Mouse (Mus musculus) heart, embryonic 11.5 days (tissue): Measurements from ENCODE around the gene BC107364. TPM values are rescaled to one million over a fixed set of nuclear protein-coding genes. Genes with fewer than 3 reads are reported as not detected.
A peak's percentile ranks its signal among the peaks of the same experiment; 100 is the strongest.
"Not testable (repeated sequence)": the region's sequence is repeated elsewhere in the genome, so short reads cannot be mapped to it uniquely, and the experiment has no call there.

ENCODE experiments used
- ATAC-seq: fragments of 200-750 bp; cut with Nextera tagmentation; replicated peaks from 2 replicates; pipeline ENCODE4 v1.8.0; 2017; ENCODE audit warnings: moderate library complexity; ENCODE audit not compliant: insufficient number of reproducible peaks, low FRiP score, low TSS enrichment
- H3K27ac ChIP-seq: fragments of 300-500 bp; sonication (generic); 2 replicates; pipeline ENCODE4 v1.5.1; 2014; ENCODE audit warnings: mild to moderate bottlenecking, low read depth, low read length
- H3K27me3 ChIP-seq: fragments of 300-500 bp; sonication (generic); 2 replicates; pipeline ENCODE4 v1.6.1; 2014; ENCODE audit warnings: mild to moderate bottlenecking, low read length, mixed read lengths; ENCODE audit not compliant: control insufficient read depth, insufficient read depth
- H3K36me3 ChIP-seq: fragments of 300-500 bp; sonication (generic); 2 replicates; pipeline ENCODE4 v1.6.1; 2014; ENCODE audit warnings: mild to moderate bottlenecking, low read length, moderate library complexity, mixed read lengths; ENCODE audit not compliant: control insufficient read depth, insufficient read depth
- H3K4me1 ChIP-seq: fragments of 300-500 bp; sonication (generic); 2 replicates; pipeline ENCODE4 v1.6.1; 2014; ENCODE audit warnings: low read length; ENCODE audit not compliant: control insufficient read depth, insufficient read depth
- H3K4me2 ChIP-seq: fragments of 300-500 bp; sonication (generic); 2 replicates; pipeline ENCODE4 v1.6.1; 2014; ENCODE audit warnings: mild to moderate bottlenecking, moderate library complexity
- H3K4me3 ChIP-seq: fragments of 300-500 bp; sonication (generic); 2 replicates; pipeline ENCODE4 v1.5.1; 2014; ENCODE audit warnings: low read depth, low read length
- H3K9ac ChIP-seq: fragments of 300-500 bp; sonication (generic); 2 replicates; pipeline ENCODE4 v1.6.1; 2014; ENCODE audit warnings: mild to moderate bottlenecking, low read depth, low read length, moderate library complexity
- H3K9me3 ChIP-seq: fragments of 300-500 bp; sonication (generic); replicated peaks from 2 replicates; pipeline ENCODE4 v1.6.1; 2016; ENCODE audit warnings: low read length; ENCODE audit not compliant: control insufficient read depth
- WGBS: fragments of 180-500 bp; shearing (Covaris S2); extraction: QIAGEN DNeasy Blood & Tissue Kit; methylation state at CpG from one replicate; pipeline ENCODE4 v1.1.7; 2014; ENCODE audit not compliant: insufficient replicate concordance; 5-methylcytosine and 5-hydroxymethylcytosine counted together
- polyA plus RNA-seq: library from polyadenylated mRNA; unstranded; fragments of >200 nt; fragmentation: Nextera tagmentation; extraction: Ambion mirVana; gene quantifications from 2 replicates; pipeline ENCODE4 v1.2.1, GENCODE M21; 2014

BC107364 gene
- polyA plus RNA-seq, 1 experiment from 2014 or later = 0.43 TPM

GRCm38 (mm10) chr3:96468335-96468734 lies 16.2 kb upstream of the BC107364 start:
- H3K4me1 ChIP-seq, H3K9ac ChIP-seq, H3K4me3 ChIP-seq, H3K9me3 ChIP-seq, H3K4me2 ChIP-seq, H3K36me3 ChIP-seq, H3K27ac ChIP-seq, ATAC-seq: not testable (repeated sequence)
- WGBS = 89% methylated on average over 3 of the region's 3 CpGs
- H3K27me3 ChIP-seq = peaks cover 15% of the 10 kb centered on the region

DNA sequence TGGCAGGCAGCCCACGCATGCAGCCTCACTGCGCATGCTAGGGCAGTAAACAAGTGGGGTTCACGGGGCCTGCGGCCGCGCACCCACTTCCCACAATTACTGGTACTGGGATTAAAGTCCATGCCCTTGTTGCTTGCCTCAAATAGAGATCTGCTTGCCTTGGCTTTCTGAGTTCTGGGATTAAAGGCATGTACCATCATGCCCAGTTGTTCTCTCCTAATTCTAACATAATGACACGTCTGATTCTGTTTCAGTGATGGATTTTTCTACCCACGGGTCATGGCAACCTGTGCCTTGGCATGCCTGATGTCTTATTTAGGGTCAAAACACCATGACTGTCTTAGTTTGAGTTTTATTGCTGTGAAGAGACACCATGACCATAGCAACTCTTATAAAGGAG lies 15.5 kb upstream of the BC107364 start:
- no peaks in the 10 kb centered on the region for H3K36me3 ChIP-seq
- peaks cover 10% of the 10 kb centered on the region for H3K27me3 ChIP-seq
- no peak overlapping the region for H3K27ac ChIP-seq
- no peak overlapping the region for H3K4me3 ChIP-seq
- no peak overlapping the region for H3K4me2 ChIP-seq
- 81% methylated on average over 8 of the region's 8 CpGs for WGBS
- ATAC-seq = no peak
- H3K4me1 ChIP-seq = no peaks in the 10 kb centered on the region
- H3K9ac ChIP-seq = no peak overlapping the region
- H3K9me3 ChIP-seq = no peaks in the 10 kb centered on the region

- no peaks in the 10 kb centered on the region for H3K4me1 ChIP-seq
- H3K27ac ChIP-seq = no peak overlapping the region
- no peaks in the 10 kb centered on the region for H3K36me3 ChIP-seq
- H3K4me2 ChIP-seq = peak overlapping the region; percentile 44
- WGBS = 3% methylated on average over 25 of the region's 25 CpGs
- H3K27me3 ChIP-seq = no peaks in the 10 kb centered on the region
- no peak for ATAC-seq
- no peaks in the 10 kb centered on the region for H3K9me3 ChIP-seq
- H3K4me3 ChIP-seq = peak overlapping the region; percentile 21
- H3K9ac ChIP-seq = no peak overlapping the region
These were observed 11.8 kb upstream of the BC107364 start for GRCm38 (mm10) chr3:96463891-96464290.

DNA sequence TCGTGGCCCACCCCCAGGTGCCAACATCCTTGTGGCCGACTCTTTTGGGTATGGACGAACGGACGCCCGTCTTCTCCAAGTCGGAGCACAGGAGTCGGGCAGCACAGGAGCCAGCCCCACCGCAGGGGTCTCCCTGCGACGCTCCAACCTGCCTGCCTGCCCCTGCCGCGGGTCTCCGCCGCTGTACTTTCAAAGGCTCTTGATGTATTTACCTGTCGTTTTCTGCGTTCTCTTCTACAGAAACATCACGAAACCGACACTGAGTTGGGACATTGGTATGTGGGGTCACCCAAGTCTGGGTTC lies 8.4 kb upstream of the BC107364 start:
- H3K4me1 ChIP-seq, H3K27me3 ChIP-seq, H3K36me3 ChIP-seq, H3K4me2 ChIP-seq, H3K27ac ChIP-seq, H3K9me3 ChIP-seq, H3K4me3 ChIP-seq, H3K9ac ChIP-seq, ATAC-seq: not testable (repeated sequence)
- WGBS = no CpG with 5 or more reads among the region's 19 CpGs

GRCm38 (mm10) chr3:96459757-96460567 lies 7.9 kb upstream of the BC107364 start:
- H3K9ac ChIP-seq, H3K27ac ChIP-seq, H3K27me3 ChIP-seq, H3K4me3 ChIP-seq, H3K4me2 ChIP-seq, H3K9me3 ChIP-seq, H3K4me1 ChIP-seq, H3K36me3 ChIP-seq: not testable (repeated sequence)
- 0% methylated on average over 1 of the region's 58 CpGs for WGBS
- ATAC-seq = peak; percentile 83

GRCm38 (mm10) chr3:96458886-96459439 lies 6.9 kb upstream of the BC107364 start:
- not testable (repeated sequence) for H3K4me1 ChIP-seq, H3K27me3 ChIP-seq, H3K9ac ChIP-seq, H3K4me3 ChIP-seq, H3K36me3 ChIP-seq, H3K27ac ChIP-seq, H3K4me2 ChIP-seq, H3K9me3 ChIP-seq
- ATAC-seq = 0 out of 2 replicates have a peak, but pooled peaks have one; percentile 8
- WGBS = no CpG with 5 or more reads among the region's 48 CpGs

- not testable (repeated sequence) for H3K4me2 ChIP-seq, H3K27ac ChIP-seq, H3K27me3 ChIP-seq, H3K9me3 ChIP-seq, H3K36me3 ChIP-seq, H3K4me1 ChIP-seq, H3K4me3 ChIP-seq, H3K9ac ChIP-seq
- ATAC-seq = peak; percentile 47
- WGBS = no CpG with 5 or more reads among the region's 53 CpGs
These were observed 5.9 kb upstream of the BC107364 start for GRCm38 (mm10) chr3:96458008-96458407.

DNA sequence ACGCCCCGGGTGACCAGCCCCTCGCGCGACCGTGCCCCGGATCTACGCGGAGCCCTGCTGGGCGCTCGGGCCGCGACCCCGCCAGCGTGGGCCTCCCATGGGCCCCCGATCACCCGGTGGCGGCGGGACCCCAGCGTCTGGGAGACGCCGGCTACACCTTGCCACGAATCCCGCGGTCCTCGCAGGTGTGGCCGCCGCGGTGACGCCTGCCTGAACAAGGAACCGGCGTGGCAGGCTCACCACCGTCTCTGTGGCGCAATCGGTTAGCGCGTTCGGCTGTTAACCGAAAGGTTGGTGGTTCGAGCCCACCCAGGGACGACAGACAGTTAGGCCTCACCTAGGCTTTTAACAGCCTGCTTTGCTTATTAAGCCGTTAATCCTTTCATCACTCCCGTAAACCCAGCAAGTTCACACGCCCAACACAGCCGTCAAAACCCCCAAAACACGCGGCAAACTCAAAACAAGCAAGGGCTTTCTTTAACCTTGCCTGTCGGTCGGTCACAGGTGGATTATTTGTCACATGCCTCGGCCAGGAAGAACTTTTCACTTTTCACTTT lies 847 bp downstream of the BC107364 start:
- H3K27me3 ChIP-seq, H3K4me3 ChIP-seq, H3K9me3 ChIP-seq, H3K4me1 ChIP-seq, H3K9ac ChIP-seq, H3K36me3 ChIP-seq, H3K4me2 ChIP-seq, H3K27ac ChIP-seq: not testable (repeated sequence)
- ATAC-seq = 0 out of 2 replicates have a peak, but pooled peaks have one; percentile 23
- no CpG with 5 or more reads among the region's 50 CpGs for WGBS

DNA sequence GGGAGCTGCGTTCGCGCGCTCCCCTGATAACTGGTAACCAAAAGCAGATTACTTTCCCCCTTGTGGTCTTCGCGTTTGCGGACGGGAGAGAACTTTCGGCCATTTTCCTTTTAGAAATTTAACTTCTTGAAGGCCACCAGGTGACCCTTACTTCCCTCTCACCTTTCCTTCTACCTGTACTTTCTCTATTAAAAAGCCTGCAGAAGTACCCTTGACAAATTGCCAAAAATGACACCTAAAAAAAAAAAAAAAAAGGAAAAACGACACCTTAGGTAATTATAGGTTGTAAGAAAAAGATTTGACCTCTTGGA lies 1.6 kb downstream of the BC107364 start:
- not testable (repeated sequence) for H3K9me3 ChIP-seq, H3K4me2 ChIP-seq, H3K4me3 ChIP-seq, H3K27me3 ChIP-seq, H3K9ac ChIP-seq, H3K27ac ChIP-seq, H3K4me1 ChIP-seq, H3K36me3 ChIP-seq
- no CpG with 5 or more reads among the region's 10 CpGs for WGBS
- peak; percentile 22; the same call in 1 of the 2 replicates for ATAC-seq
